Mouse (Mus musculus): ENCODE results near the gene Ccser1. TPM values are rescaled to one million over a fixed set of nuclear protein-coding genes. Genes with fewer than 3 reads are reported as not detected.
"Not testable (repeated sequence)": the region's sequence is repeated elsewhere in the genome, so short reads cannot be mapped to it uniquely, and the experiment has no call there.

The Ccser1 gene
- total RNA-seq, 2 experiments from 2014 or later: 4.4 to 5.8 TPM

GRCm38 (mm10) chr6:62044454-62044853 is 864.3 kb downstream of the Ccser1 start:
- no peak for DNase-seq

GRCm38 (mm10) chr6:62045042-62045441 is 864.9 kb downstream of the Ccser1 start:
- not testable (repeated sequence) for DNase-seq

- no peak for DNase-seq
Observed at GRCm38 (mm10) chr6:62055276-62055675, 875.2 kb downstream of the Ccser1 start.

- no peak for DNase-seq
Observed at GRCm38 (mm10) chr6:62066363-62067023, 886.4 kb downstream of the Ccser1 start.

- DNase-seq: no peak
Observed at GRCm38 (mm10) chr6:62067024-62067380, 886.9 kb downstream of the Ccser1 start.

GRCm38 (mm10) chr6:62105464-62105863 is 925.3 kb downstream of the Ccser1 start:
- DNase-seq: no peak

GRCm38 (mm10) chr6:62132531-62132930 is 952.4 kb downstream of the Ccser1 start:
- no peak for DNase-seq

- no peak for DNase-seq
Observed at GRCm38 (mm10) chr6:62160320-62160719, 980.2 kb downstream of the Ccser1 start.

GRCm38 (mm10) chr6:62162596-62162995 is 982.5 kb downstream of the Ccser1 start:
- DNase-seq: no peak

GRCm38 (mm10) chr6:62163826-62164225 is 983.7 kb downstream of the Ccser1 start:
- DNase-seq: no peak

- DNase-seq: no peak
Observed at GRCm38 (mm10) chr6:62196496-62197188, 1016.5 kb downstream of the Ccser1 start.

- no peak for DNase-seq
Observed at GRCm38 (mm10) chr6:62198768-62199167, 1018.6 kb downstream of the Ccser1 start.

GRCm38 (mm10) chr6:62205013-62205412 is 1024.9 kb downstream of the Ccser1 start:
- DNase-seq: no peak

GRCm38 (mm10) chr6:62221856-62222255 is 1041.7 kb downstream of the Ccser1 start:
- no peak for DNase-seq

GRCm38 (mm10) chr6:62263899-62264298 is 1083.8 kb downstream of the Ccser1 start:
- no peak for DNase-seq

GRCm38 (mm10) chr6:62264525-62264924 is 1084.4 kb downstream of the Ccser1 start:
- no peak for DNase-seq

- DNase-seq: no peak
Observed at GRCm38 (mm10) chr6:62281256-62281655, 1101.1 kb downstream of the Ccser1 start.

- DNase-seq: no peak
Observed at GRCm38 (mm10) chr6:62301576-62302312, 1121.6 kb downstream of the Ccser1 start.

GRCm38 (mm10) chr6:62318627-62319026 is 1138.5 kb downstream of the Ccser1 start:
- no peak for DNase-seq

- no peak for DNase-seq
Observed at GRCm38 (mm10) chr6:62340319-62340718, 1160.2 kb downstream of the Ccser1 start.

- DNase-seq: no peak
Observed at GRCm38 (mm10) chr6:62367802-62368201, 1187.7 kb downstream of the Ccser1 start.
